Mouse (Mus musculus) embryonic facial prominence, embryonic 12.5 days (tissue): Measurements from ENCODE around the gene Tsnaxip1. TPM values are rescaled to one million over a fixed set of nuclear protein-coding genes. Genes with fewer than 3 reads are reported as not detected.

Experiments
- ATAC-seq: fragments of 200-750 bp; cut with Nextera tagmentation; 2 replicates; pipeline ENCODE4 v1.8.0; 2017; ENCODE audit not compliant: insufficient number of reproducible peaks, insufficient read depth, low FRiP score, low TSS enrichment
- H3K27ac ChIP-seq: fragments of 300-500 bp; sonication (generic); 2 replicates; pipeline ENCODE4 v1.5.1; 2016; ENCODE audit warnings: mild to moderate bottlenecking
- H3K27me3 ChIP-seq: fragments of 300-500 bp; sonication (generic); 2 replicates; pipeline ENCODE4 v1.6.1; 2016; ENCODE audit warnings: mild to moderate bottlenecking, moderate library complexity
- H3K36me3 ChIP-seq: fragments of 300-500 bp; sonication (generic); 2 replicates; pipeline ENCODE4 v1.6.1; 2016; ENCODE audit warnings: mild to moderate bottlenecking
- H3K4me1 ChIP-seq: fragments of 300-500 bp; sonication (generic); 2 replicates; pipeline ENCODE4 v1.6.1; 2016
- H3K4me2 ChIP-seq: fragments of 300-500 bp; sonication (generic); replicated peaks from 2 replicates; pipeline ENCODE4 v1.6.1; 2016; ENCODE audit warnings: mild to moderate bottlenecking, moderate library complexity
- H3K4me3 ChIP-seq: fragments of 300-500 bp; sonication (generic); 2 replicates; pipeline ENCODE4 v1.5.1; 2016; ENCODE audit warnings: mild to moderate bottlenecking
- H3K9ac ChIP-seq: fragments of 300-500 bp; sonication (generic); 2 replicates; pipeline ENCODE4 v1.6.1; 2016; ENCODE audit warnings: mild to moderate bottlenecking, moderate library complexity
- H3K9me3 ChIP-seq: fragments of 300-500 bp; sonication (generic); 2 replicates; pipeline ENCODE4 v1.6.1; 2016; ENCODE audit warnings: mild to moderate bottlenecking, moderate library complexity
- WGBS: fragments of 180-500 bp; shearing (Covaris S2); methylation state at CpG from one replicate; pipeline ENCODE4 v1.1.7; 2016; 5-methylcytosine and 5-hydroxymethylcytosine counted together
- polyA plus RNA-seq: library from polyadenylated mRNA; unstranded; fragments of >200 nt; fragmentation: Nextera tagmentation; extraction: Ambion mirVana; gene quantifications from 2 replicates; pipeline ENCODE4 v1.2.1, GENCODE M21; 2016

Gene Tsnaxip1
- polyA plus RNA-seq, result 0.43 TPM in 1 of 2 replicates, not detected in the other

DNA sequence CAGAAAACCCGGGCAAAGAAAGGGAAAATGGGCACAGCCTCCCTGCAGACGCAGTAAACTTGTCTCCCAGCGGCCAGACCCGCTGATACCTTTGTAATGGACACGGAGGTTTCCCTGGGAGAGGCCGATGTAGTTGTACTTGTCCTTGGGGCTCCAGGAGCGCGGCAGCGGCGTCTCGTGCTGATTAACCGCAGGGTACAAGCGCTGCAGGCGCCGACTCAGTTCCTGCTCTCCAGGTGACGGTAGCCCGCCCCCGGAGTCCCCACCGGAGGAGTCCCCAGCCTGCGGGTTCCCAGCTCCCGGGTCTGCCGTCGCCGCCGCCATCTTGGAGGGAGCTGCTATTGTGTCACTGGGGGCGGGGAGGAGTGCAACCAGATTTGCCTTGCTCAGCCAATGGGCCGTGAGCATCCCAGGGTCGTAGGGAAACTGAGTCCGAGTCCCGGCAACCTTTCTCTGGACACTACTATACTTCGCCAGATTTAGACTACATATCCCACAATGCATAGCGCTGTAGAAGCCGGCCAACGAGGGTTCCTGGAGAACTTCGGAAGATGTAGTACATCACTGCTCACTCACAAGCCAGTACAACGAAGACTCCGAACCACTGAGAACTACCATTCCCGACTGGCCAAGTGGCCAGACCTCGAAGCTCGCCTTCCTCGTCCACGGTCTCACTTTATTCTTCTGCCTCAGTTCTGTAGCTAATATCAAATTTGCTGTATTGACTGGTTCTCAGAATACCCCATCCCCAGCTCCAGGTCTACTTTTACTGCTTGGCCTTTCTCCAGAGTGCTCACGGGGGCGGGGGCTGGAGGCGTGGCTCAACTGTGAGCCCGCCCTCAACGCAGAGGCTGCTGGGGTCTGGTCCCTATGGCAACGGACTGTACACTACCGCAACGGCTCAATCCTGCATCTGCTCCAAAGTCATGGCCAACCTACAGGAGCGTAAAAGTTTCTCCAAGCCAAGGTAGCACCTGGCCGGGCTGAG lies at the start of gene Tsnaxip1, which contains the start of gene Ranbp10:
Gene Tsnaxip1, plus strand, starts transcription at position 871 of the 988 bp plus-strand sequence.
Gene Ranbp10, minus strand, starts transcription at position 490 of the 988 bp plus-strand sequence.
- WGBS, result under 1% methylated on average over 52 of the region's 52 CpGs
- H3K27ac ChIP-seq, result peak within 1 kb of the TSS; percentile 61
- H3K27me3 ChIP-seq, result no peaks in the 10 kb centered on the region
- H3K4me2 ChIP-seq, result peak within 1 kb of the TSS; percentile 88
- H3K36me3 ChIP-seq, result peaks cover 28% of the 10 kb centered on the region
- H3K4me1 ChIP-seq, result peaks cover 12% of the 10 kb centered on the region
- peak; percentile 99 for ATAC-seq
- H3K9me3 ChIP-seq, result no peaks in the 10 kb centered on the region
- peak within 1 kb of the TSS; percentile 91 for H3K9ac ChIP-seq
- peak within 1 kb of the TSS; percentile 91 for H3K4me3 ChIP-seq

DNA sequence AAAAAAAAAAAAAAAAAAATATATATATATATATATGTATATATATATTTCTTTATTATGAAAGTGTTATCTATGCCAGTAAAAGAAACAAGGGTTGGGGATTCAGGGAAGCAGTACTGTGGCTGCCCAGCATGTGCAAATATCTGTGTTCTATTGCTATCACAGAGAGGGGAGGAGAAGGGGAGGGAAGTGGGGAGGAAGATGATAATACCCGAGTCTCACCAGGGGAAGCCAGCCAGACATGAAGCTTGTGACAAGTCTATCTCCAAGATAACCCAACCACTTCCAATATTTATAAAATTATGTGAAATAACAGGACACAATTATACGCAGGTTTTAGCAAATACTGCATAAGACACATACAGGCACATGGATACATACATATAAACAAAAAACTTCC lies 49.7 kb upstream of the Tsnaxip1 start:
- WGBS, result 87% methylated on average over 2 of the region's 2 CpGs
- H3K27me3 ChIP-seq, result no peaks in the 10 kb centered on the region
- no peak overlapping the region for H3K4me3 ChIP-seq
- no peak for ATAC-seq
- H3K9me3 ChIP-seq, result no peaks in the 10 kb centered on the region
- no peak overlapping the region for H3K9ac ChIP-seq
- H3K36me3 ChIP-seq, result peaks cover 92% of the 10 kb centered on the region
- H3K4me1 ChIP-seq, result no peaks in the 10 kb centered on the region
- no peak overlapping the region for H3K4me2 ChIP-seq
- no peak overlapping the region for H3K27ac ChIP-seq

DNA sequence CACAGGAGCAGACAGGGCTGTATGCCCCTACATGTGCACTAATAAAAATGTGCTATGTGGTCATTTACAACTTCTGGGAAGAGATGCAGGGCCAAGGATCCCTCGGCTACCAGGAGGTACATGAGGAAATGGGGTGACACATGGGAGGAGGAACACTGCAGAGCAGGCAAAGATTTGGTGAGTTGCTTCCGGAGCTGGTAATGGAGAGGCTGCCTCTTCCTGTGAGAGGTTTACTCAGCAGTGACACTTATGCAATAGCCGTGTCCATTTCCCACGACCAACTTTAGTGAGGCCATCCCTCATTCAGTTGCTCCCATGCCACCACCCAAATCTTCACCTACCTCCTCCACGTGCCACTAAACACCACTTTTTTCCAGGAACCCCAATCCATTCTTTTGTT lies 47.2 kb upstream of the Tsnaxip1 start:
- no peak overlapping the region for H3K4me3 ChIP-seq
- no peaks in the 10 kb centered on the region for H3K27me3 ChIP-seq
- H3K9me3 ChIP-seq, result no peaks in the 10 kb centered on the region
- no peak overlapping the region for H3K27ac ChIP-seq
- 98% methylated on average over 5 of the region's 5 CpGs for WGBS
- ATAC-seq, result no peak
- H3K36me3 ChIP-seq, result peaks cover 83% of the 10 kb centered on the region
- no peak overlapping the region for H3K9ac ChIP-seq
- no peaks in the 10 kb centered on the region for H3K4me1 ChIP-seq
- H3K4me2 ChIP-seq, result no peak overlapping the region

DNA sequence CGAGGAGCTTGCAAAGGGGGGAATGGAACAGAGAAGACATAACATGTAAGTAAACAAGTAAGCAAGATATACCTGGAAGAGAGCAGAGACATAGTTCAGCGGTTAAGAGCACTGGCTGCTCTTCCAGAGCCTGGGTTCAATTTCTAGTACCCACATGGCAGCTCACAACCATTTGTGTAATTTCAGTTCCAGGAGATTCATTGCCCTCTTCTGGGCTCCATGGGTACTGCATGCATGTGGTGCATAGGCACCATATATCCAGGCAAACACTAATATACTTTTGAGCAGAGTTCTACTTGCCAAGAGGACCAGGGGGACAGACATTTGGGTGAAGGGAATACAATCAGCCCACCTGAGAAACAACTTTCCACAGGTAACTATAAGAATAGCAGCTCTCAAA lies 39.3 kb upstream of the Tsnaxip1 start:
- Histone ChIP-seq H3K9ac (no peak overlapping the region), H3K27ac (no peak overlapping the region), H3K4me3 (no peak overlapping the region), H3K4me2 (no peak overlapping the region), H3K9me3 (no peaks in the 10 kb centered on the region), H3K4me1 (no peaks in the 10 kb centered on the region), H3K27me3 (no peaks in the 10 kb centered on the region), H3K36me3 (peaks cover 34% of the 10 kb centered on the region)
- no peak for ATAC-seq
- WGBS, result 94% methylated on average over 2 of the region's 2 CpGs

DNA sequence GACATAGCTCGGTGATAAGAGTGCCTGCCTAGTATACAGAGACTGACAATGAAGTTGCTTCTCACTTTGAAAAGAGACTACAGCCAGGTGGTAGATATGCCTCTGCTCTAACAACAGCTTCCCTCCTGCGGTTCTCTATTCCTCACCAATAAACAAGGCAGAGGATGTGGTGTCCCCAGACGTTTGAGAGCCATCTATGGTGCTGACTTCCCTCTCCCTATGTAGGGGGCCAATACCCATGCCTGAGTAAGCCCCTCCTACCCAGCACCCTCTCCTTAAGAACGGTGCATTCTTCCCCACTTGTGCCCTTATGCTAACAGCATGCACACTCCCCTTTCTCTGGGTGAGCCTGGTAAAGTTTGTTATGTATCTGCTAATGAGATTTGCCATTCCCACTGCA lies 38.6 kb upstream of the Tsnaxip1 start:
- Histone ChIP-seq H3K4me2 (no peak overlapping the region), H3K27me3 (no peaks in the 10 kb centered on the region), H3K9ac (no peak overlapping the region), H3K36me3 (peaks cover 28% of the 10 kb centered on the region), H3K4me1 (no peaks in the 10 kb centered on the region), H3K4me3 (no peak overlapping the region), H3K27ac (no peak overlapping the region), H3K9me3 (no peaks in the 10 kb centered on the region)
- 69% methylated on average over 4 of the region's 4 CpGs for WGBS
- no peak for ATAC-seq

DNA sequence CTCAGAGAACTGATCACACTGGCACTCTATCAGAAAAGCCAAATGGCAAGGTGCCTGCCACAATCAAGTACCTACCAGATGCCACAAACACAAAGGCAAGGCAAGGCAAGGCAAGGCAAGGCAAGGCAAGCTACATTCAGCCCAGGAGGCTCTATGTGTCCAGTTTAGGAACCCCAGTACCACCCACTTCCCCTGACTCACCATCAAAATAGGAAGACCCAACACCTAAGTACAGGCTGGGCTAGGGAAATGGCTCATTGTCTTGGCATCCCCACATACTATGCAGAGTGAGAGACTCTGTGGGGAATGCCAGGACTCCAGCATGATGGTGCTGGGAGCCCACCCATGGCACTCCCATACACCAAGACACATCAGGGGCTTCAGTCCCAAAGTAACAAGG lies 37.9 kb upstream of the Tsnaxip1 start:
- Histone ChIP-seq H3K9me3 (no peaks in the 10 kb centered on the region), H3K27ac (no peak overlapping the region), H3K36me3 (peaks cover 26% of the 10 kb centered on the region), H3K4me2 (no peak overlapping the region), H3K9ac (no peak overlapping the region), H3K4me3 (no peak overlapping the region), H3K27me3 (no peaks in the 10 kb centered on the region), H3K4me1 (no peaks in the 10 kb centered on the region)
- ATAC-seq, result no peak

DNA sequence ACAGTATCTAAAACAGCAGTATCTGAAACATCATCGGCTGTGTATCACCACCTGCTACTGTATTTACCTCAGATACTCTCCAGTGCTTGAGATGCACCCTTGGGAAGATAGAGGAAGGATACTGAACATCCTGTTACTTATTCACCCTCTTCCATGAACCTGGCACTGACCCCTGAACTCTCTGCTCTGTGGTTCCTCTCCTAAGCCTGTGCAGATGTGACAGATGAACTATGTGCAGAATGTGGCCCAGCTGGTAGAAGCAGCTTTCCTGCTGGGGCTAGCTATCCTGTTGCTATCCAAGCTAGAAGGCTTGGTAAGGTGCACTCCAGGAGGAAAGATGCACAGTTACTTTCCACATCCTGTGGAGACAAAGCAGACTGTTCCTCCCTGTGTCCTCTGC lies 34.2 kb upstream of the Tsnaxip1 start:
- ATAC-seq, result no peak
- H3K4me2 ChIP-seq, result no peak overlapping the region
- no peaks in the 10 kb centered on the region for H3K27me3 ChIP-seq
- no peak overlapping the region for H3K27ac ChIP-seq
- H3K36me3 ChIP-seq, result 0 out of 2 replicates have a peak, but pooled peaks cover 6% of the 10 kb centered on the region
- H3K4me1 ChIP-seq, result no peaks in the 10 kb centered on the region
- 97% methylated on average over 1 of the region's 1 CpGs for WGBS
- no peaks in the 10 kb centered on the region for H3K9me3 ChIP-seq
- no peak overlapping the region for H3K4me3 ChIP-seq
- no peak overlapping the region for H3K9ac ChIP-seq

DNA sequence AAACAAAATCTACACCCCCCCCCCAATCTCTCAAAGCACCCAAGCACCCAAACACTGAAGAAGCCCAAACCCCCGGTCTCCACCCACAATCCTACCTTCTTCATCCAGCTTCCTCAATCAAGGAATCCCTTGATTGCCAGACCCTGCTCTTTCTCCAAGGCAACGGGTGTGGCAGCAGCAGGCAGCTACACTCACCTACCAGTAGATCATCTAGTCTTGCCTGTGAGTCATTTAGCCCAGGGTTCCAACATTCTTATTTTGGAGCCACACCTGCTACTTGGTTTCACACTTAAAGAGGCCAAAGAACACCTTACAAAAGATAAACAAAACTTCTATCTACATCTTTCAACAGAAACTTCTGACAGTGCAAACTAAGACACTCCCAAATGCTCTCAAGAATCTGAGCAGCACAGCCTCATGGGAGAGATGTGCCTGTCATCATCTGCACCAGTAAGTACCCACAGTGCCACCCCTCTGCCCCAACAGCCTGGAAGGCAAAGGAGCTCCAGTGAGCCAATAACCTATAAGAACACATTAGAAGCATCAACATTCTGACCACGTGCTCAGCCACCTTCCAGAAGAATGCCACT lies 33.4 kb upstream of the Tsnaxip1 start:
- ATAC-seq, result no peak
- Histone ChIP-seq H3K27ac (no peak overlapping the region), H3K4me2 (no peak overlapping the region), H3K36me3 (peaks cover 12% of the 10 kb centered on the region; the same call in 1 of the 2 replicates), H3K4me1 (peaks cover 6% of the 10 kb centered on the region), H3K4me3 (no peak overlapping the region), H3K9me3 (no peaks in the 10 kb centered on the region), H3K27me3 (no peaks in the 10 kb centered on the region), H3K9ac (no peak overlapping the region)
- 84% methylated on average over 3 of the region's 3 CpGs for WGBS

DNA sequence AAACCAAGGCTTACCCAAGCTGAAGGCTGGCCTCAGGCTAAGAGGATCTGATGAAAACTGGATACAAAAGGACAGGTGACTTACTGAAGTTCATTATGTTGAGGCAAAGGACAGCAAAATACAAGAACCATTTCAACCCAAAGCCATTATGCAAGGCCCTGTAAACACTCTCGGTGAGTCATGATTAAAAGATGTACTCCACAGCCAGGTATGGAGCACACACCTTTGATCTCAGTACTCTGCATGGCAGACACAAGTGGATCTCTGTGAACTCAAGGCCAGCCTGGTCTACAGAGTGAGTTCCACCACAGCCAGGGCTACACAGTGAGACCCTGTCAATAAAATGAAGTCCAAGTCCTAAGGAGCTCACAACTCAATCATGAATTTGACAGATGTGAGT lies 31.7 kb upstream of the Tsnaxip1 start:
- H3K9ac ChIP-seq, result no peak overlapping the region
- H3K4me2 ChIP-seq, result no peak overlapping the region
- no peak for ATAC-seq
- H3K27me3 ChIP-seq, result no peaks in the 10 kb centered on the region
- no peak overlapping the region for H3K27ac ChIP-seq
- peaks cover 11% of the 10 kb centered on the region for H3K4me1 ChIP-seq
- H3K4me3 ChIP-seq, result no peak overlapping the region
- H3K36me3 ChIP-seq, result peaks cover 8% of the 10 kb centered on the region; the same call in 1 of the 2 replicates
- no peaks in the 10 kb centered on the region for H3K9me3 ChIP-seq
- 91% methylated on average over 1 of the region's 1 CpGs for WGBS

DNA sequence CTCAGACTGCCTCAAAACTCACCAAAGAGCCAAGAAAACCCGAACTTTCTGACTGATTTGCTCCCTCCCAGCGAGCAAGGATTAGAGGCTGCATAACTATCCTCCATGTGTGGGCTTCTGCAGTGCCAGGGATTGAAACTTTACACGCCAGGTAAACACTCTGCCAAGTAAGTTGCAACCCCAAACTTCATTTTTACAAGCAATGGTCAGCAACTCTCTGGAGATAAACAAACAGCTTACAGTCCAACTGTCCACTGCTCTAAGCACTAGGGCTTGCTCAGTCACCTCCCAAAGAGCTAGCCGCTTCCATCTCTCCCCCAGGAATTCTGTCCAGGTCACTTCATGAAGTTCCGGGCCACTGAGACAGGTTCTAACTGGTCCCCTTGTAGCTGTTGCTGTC lies 29.1 kb upstream of the Tsnaxip1 start:
- Histone ChIP-seq H3K4me3 (no peak overlapping the region), H3K9me3 (no peaks in the 10 kb centered on the region), H3K27me3 (no peaks in the 10 kb centered on the region), H3K4me1 (peaks cover 11% of the 10 kb centered on the region), H3K9ac (no peak overlapping the region), H3K36me3 (peaks cover 6% of the 10 kb centered on the region; the same call in 1 of the 2 replicates), H3K4me2 (no peak overlapping the region), H3K27ac (no peak overlapping the region)
- 88% methylated on average over 5 of the region's 5 CpGs for WGBS
- ATAC-seq, result no peak

DNA sequence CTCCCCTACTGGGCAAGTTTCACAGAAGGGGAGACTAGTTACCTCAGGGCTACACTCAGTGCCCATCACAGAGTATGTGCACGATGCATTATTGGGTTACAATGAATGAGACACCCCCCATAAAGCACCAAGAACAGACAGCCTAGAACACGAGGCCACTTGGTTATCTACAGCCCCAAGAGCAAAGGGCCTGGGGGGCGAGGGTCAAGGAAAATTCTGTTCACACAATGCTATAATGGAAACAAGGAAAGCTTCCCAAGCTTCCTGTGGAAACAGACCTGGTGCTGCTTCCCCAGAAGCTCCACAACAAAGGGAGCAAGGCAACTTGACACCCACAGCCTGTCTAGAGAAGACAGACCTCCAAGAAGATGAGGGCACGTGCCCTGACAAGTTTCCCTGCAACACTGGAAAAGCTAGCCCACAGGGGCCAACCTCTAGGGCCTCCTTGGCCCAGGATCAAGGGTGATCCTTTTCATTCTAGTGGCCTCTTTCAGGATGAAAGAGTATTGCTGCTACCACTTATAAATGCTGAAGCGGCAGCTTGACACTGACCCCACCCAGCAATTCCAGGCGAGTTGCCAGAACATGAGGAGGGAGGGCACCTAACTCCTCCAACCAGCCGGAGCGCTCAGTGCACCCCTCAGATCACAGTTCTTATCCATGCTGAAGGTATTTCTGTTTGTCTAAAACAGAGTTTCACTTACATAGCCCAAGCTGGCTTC lies 28.3 kb upstream of the Tsnaxip1 start:
- no peak overlapping the region for H3K4me2 ChIP-seq

More for the DNA sequence above, 28.3 kb upstream of the Tsnaxip1 start:
- Histone ChIP-seq H3K9me3 (no peaks in the 10 kb centered on the region), H3K27me3 (no peaks in the 10 kb centered on the region), H3K4me3 (no peak overlapping the region), H3K36me3 (peaks cover 6% of the 10 kb centered on the region; the same call in 1 of the 2 replicates), H3K27ac (peak overlapping the region; percentile 14; the same call in 1 of the 2 replicates), H3K4me1 (peaks cover 11% of the 10 kb centered on the region), H3K9ac (no peak overlapping the region)
- WGBS, result 53% methylated on average over 8 of the region's 8 CpGs
- no peak for ATAC-seq
